Mouse (Mus musculus) cerebellum, adult 2 months (tissue): ENCODE data around the gene Tub.

Experiments
- CTCF ChIP-seq: fragments of 200-500 bp; IDR thresholded peaks from 2 replicates; pipeline ENCODE4 v1.5.1; 2011; ENCODE audit warnings: low read depth, mild to moderate bottlenecking, control low read depth, low read length, moderate library complexity, borderline replicate concordance; ENCODE audit not compliant: insufficient read depth
- POLR2A ChIP-seq: fragments of 200-500 bp; IDR thresholded peaks from 2 replicates; pipeline ENCODE4 v1.6.1; 2011; ENCODE audit warnings: low read length, control low read depth, borderline replicate concordance; ENCODE audit not compliant: insufficient read depth

DNA sequence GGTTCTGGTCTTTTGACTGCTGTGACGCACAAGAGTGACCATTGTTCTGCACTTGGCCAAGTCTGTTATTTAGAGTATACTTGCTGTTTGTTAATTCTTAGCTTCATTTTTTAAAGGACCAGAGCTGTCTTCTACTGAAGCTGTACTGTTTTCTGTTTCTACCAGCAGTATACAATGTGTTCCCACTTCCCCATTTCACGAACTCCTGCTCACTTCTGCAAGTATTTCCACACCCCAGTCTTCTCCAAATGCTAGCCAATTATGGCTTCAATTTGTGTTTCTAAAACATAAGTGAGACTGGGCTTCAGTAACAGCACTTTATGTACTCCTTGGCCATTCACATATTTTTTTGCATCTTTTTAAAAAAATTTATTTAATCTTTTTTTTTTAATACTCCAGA is 7.6 kb downstream of the Tub start:
- TF ChIP-seq POLR2A, result no peak
- TF ChIP-seq CTCF, result no peak
